Mouse (Mus musculus) limb, embryonic 14.5 days (tissue): ENCODE measurements around the gene Cracr2b. TPM values are rescaled to one million over a fixed set of nuclear protein-coding genes. Genes with fewer than 3 reads are reported as not detected.

Source experiments
- ATAC-seq: fragments of 200-750 bp; cut with Nextera tagmentation; 2 replicates; pipeline ENCODE4 v1.8.0; 2017; ENCODE audit warnings: low read depth, moderate number of reproducible peaks, moderate TSS enrichment; ENCODE audit not compliant: low FRiP score
- DNase-seq: peaks from one replicate; pipeline ENCODE4 v3.0.0-alpha.2; 2015; ENCODE audit warnings: low spot score
- H3K27ac ChIP-seq: fragments of 300-500 bp; sonication (generic); replicated peaks from 2 replicates; pipeline ENCODE4 v1.5.1; 2014; ENCODE audit warnings: low read depth, mild to moderate bottlenecking, low read length, moderate library complexity, mixed read lengths
- H3K27me3 ChIP-seq: fragments of 300-500 bp; sonication (generic); 2 replicates; pipeline ENCODE4 v1.6.1; 2014; ENCODE audit warnings: low read length, mixed read lengths; ENCODE audit not compliant: control insufficient read depth, insufficient read depth
- H3K36me3 ChIP-seq: fragments of 300-500 bp; sonication (generic); 2 replicates; pipeline ENCODE4 v1.6.1; 2014; ENCODE audit warnings: mild to moderate bottlenecking, low read length, moderate library complexity, mixed read lengths; ENCODE audit not compliant: control insufficient read depth, insufficient read depth
- H3K4me1 ChIP-seq: fragments of 300-500 bp; sonication (generic); 2 replicates; pipeline ENCODE4 v1.6.1; 2014; ENCODE audit warnings: antibody characterized with exemption, low read length, mixed read lengths; ENCODE audit not compliant: control insufficient read depth, insufficient read depth
- H3K4me2 ChIP-seq: fragments of 300-500 bp; sonication (generic); replicated peaks from 2 replicates; pipeline ENCODE4 v1.6.1; 2014; ENCODE audit warnings: low read depth, mild to moderate bottlenecking, low read length, moderate library complexity; ENCODE audit not compliant: severe bottlenecking
- H3K4me3 ChIP-seq: fragments of 300-500 bp; sonication (generic); replicated peaks from 2 replicates; pipeline ENCODE4 v1.5.1; 2014; ENCODE audit warnings: low read length
- H3K9ac ChIP-seq: fragments of 300-500 bp; sonication (generic); 2 replicates; pipeline ENCODE4 v1.6.1; 2014; ENCODE audit warnings: mild to moderate bottlenecking, low read depth, low read length, moderate library complexity; ENCODE audit not compliant: severe bottlenecking
- H3K9me3 ChIP-seq: fragments of 300-500 bp; sonication (generic); 2 replicates; pipeline ENCODE4 v1.6.1; 2016; ENCODE audit warnings: low read length; ENCODE audit not compliant: control insufficient read depth
- POLR2A ChIP-seq: fragments of 200-500 bp; IDR thresholded peaks from 2 replicates; pipeline ENCODE4 v1.8.0; 2012; ENCODE audit warnings: inconsistent platforms, mild to moderate bottlenecking, moderate library complexity, borderline replicate concordance; ENCODE audit not compliant: insufficient read depth, insufficient read length; ENCODE audit errors: extremely low read depth
- WGBS: fragments of 180-500 bp; shearing (Covaris S2); extraction: QIAGEN DNeasy Blood & Tissue Kit; methylation state at CpG from one replicate; pipeline ENCODE4 v1.1.7; 2014; 5-methylcytosine and 5-hydroxymethylcytosine counted together
- polyA plus RNA-seq, 2 experiments: library from polyadenylated mRNA; depleted of rRNA in 1 of 2; stranded (reverse) in 1 of 2; unstranded in 1 of 2; fragments of >200 nt; fragmentation: Nextera tagmentation in 1 of 2; extraction: Ambion mirVana in 1 of 2; gene quantifications; 2 replicates each; pipeline versions ENCODE4 v1.2.1 to v1.2.3; 2012 to 2014

Gene Cracr2b
- polyA plus RNA-seq, 2 experiments, result 8.3 to 12.1 TPM

- peaks cover 25% of the 10 kb centered on the region for H3K4me1 ChIP-seq
- no peak for TF ChIP-seq POLR2A
- H3K9me3 ChIP-seq, result no peaks in the 10 kb centered on the region
- DNase-seq (no peak), ATAC-seq (no peak)
- H3K27ac ChIP-seq, result no peak overlapping the region
- H3K9ac ChIP-seq, result peak overlapping the region; percentile 50; the same call in 1 of the 2 replicates
- 10% methylated on average over 11 of the region's 11 CpGs for WGBS
- peaks cover 7% of the 10 kb centered on the region; the same call in 1 of the 2 replicates for H3K27me3 ChIP-seq
- H3K4me3 ChIP-seq, result peak overlapping the region; percentile 56
- no peaks in the 10 kb centered on the region for H3K36me3 ChIP-seq
- peak overlapping the region; percentile 96 for H3K4me2 ChIP-seq
Observed at GRCm38 (mm10) chr7:141482531-141483024, 21.7 kb downstream of the Cracr2b start.

- Histone ChIP-seq H3K9ac (no peak overlapping the region), H3K27ac (no peak overlapping the region), H3K27me3 (peaks cover 7% of the 10 kb centered on the region; the same call in 1 of the 2 replicates), H3K4me2 (no peak overlapping the region), H3K9me3 (no peaks in the 10 kb centered on the region), H3K4me1 (peaks cover 20% of the 10 kb centered on the region), H3K36me3 (no peaks in the 10 kb centered on the region), H3K4me3 (no peak overlapping the region)
- DNase-seq (no peak), ATAC-seq (no peak)
- no peak for TF ChIP-seq POLR2A
- WGBS, result 81% methylated on average over 5 of the region's 6 CpGs
Observed at GRCm38 (mm10) chr7:141483114-141483653, 22.3 kb downstream of the Cracr2b start.

- peaks cover 20% of the 10 kb centered on the region for H3K4me1 ChIP-seq
- H3K4me2 ChIP-seq, result no peak overlapping the region
- peaks cover 7% of the 10 kb centered on the region; the same call in 1 of the 2 replicates for H3K27me3 ChIP-seq
- no peak overlapping the region for H3K4me3 ChIP-seq
- H3K27ac ChIP-seq, result no peak overlapping the region
- no peak for TF ChIP-seq POLR2A
- no peak overlapping the region for H3K9ac ChIP-seq
- no peak for ATAC-seq
- no peaks in the 10 kb centered on the region for H3K36me3 ChIP-seq
- DNase-seq, result no peak
- WGBS, result 58% methylated on average over 4 of the region's 5 CpGs
- H3K9me3 ChIP-seq, result no peaks in the 10 kb centered on the region
Observed at GRCm38 (mm10) chr7:141484186-141485120, 23.6 kb downstream of the Cracr2b start.

DNA sequence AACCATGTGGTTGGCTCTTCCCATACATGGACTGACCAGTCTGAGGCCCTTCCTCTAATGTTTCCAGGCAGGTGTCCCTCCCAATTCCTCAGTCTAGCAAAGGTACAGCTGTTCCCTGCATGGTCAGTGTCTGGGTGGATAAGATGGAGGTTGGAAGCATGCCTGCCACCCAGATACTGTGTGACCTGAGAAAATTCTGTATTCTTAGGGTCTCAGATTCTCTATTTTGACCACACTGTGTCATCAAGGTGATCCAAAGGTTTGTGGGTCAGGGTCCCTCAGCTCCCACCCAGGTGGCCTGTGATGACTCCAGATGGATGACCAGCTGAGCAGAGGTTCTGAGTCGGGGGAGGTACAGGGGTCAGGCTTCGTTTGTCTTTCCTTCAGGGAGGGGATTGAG, 24.3 kb downstream of the Cracr2b start:
- TF ChIP-seq POLR2A, result no peak
- 49% methylated on average over 2 of the region's 2 CpGs for WGBS
- Histone ChIP-seq H3K4me1 (peaks cover 20% of the 10 kb centered on the region), H3K9me3 (no peaks in the 10 kb centered on the region), H3K36me3 (no peaks in the 10 kb centered on the region), H3K9ac (no peak overlapping the region), H3K4me3 (no peak overlapping the region), H3K27ac (no peak overlapping the region), H3K4me2 (no peak overlapping the region), H3K27me3 (peaks cover 7% of the 10 kb centered on the region; the same call in 1 of the 2 replicates)
- ATAC-seq (no peak), DNase-seq (no peak)

- H3K27me3 ChIP-seq, result peaks cover 7% of the 10 kb centered on the region; the same call in 1 of the 2 replicates
- H3K4me1 ChIP-seq, result peaks cover 20% of the 10 kb centered on the region
- TF ChIP-seq POLR2A, result no peak
- no peak overlapping the region for H3K4me3 ChIP-seq
- H3K36me3 ChIP-seq, result peaks cover 1% of the 10 kb centered on the region; the same call in 1 of the 2 replicates
- H3K4me2 ChIP-seq, result no peak overlapping the region
- no peaks in the 10 kb centered on the region for H3K9me3 ChIP-seq
- ATAC-seq, result no peak
- no peak overlapping the region for H3K9ac ChIP-seq
- no peak overlapping the region for H3K27ac ChIP-seq
- DNase-seq, result no peak
- WGBS, result 73% methylated on average over 2 of the region's 2 CpGs
Observed at GRCm38 (mm10) chr7:141485606-141486005, 24.7 kb downstream of the Cracr2b start.
